Mouse (Mus musculus): ENCODE measurements around the gene Ifna1. TPM values are rescaled to one million over a fixed set of nuclear protein-coding genes. Genes with fewer than 3 reads are reported as not detected.
A peak's percentile ranks its signal among the peaks of the same experiment; 100 is the strongest.
"Not testable (repeated sequence)": the region's sequence is repeated elsewhere in the genome, so short reads cannot be mapped to it uniquely, and the experiment has no call there.

The Ifna1 gene
- total RNA-seq (2017), result not detected in 2 replicates

DNA sequence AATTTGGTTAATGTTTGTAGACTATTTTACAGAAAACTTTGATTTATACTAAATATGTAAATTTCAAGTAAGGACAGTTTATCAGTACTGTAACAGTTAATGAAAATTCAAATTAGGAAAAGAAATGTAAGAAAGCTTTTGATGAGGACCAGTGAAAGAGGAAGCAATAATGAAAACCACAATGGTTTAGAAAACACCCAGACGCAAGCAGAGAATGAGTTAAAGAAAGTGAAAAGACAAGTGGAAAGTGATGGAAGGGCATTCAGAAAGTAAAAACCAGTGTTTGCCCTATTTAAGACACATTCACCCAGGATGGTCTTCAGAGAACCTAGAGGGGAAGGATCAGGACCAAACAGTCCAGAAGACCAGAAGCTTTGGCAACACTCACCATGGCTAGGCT, at the start of gene Ifna1:
Ifna1 (plus strand) TSS at position 390 of the 400 bp plus-strand sequence.
- peak in 1 of 2 experiments; percentile 46; a peak in 1 of 4 replicates for ATAC-seq (replicated peaks in 1 of 2; ENCODE audit: insufficient read depth in 1 of 2, low FRiP score in 2 of 2, low TSS enrichment in 1 of 2, low read depth in 1 of 2, poor library complexity in 2 of 2, severe bottlenecking in 2 of 2)

DNA sequence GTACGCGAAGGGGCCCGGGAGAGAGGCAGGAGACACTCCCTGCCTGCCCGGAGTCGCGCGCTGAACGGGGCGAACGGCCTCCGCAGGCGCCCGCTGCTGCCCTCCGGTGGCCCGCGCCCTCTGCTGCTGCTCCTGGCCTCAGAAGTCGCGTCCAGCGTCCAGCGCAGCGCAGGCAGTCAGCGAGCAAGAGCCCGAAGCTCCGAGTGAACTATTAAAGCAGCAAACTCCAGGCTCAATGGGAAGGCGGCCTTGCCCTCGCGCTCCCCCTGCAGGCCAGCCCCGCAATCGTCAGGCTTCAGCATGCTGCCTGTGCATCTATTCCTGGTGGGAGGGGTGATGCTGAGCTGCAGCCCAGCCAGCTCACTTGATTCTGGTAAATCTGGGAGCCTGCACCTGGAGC, 46.9 kb upstream of the Ifna1 start, which contains the start of gene Gm13287:
Gm13287 (plus strand) TSS at position 301 of the 400 bp plus-strand sequence.
- ATAC-seq (replicated peaks in 1 of 2; ENCODE audit: insufficient read depth in 1 of 2, low FRiP score in 2 of 2, low TSS enrichment in 1 of 2, low read depth in 1 of 2, poor library complexity in 2 of 2, severe bottlenecking in 2 of 2), result not testable (repeated sequence)

- ATAC-seq (replicated peaks in 1 of 2; ENCODE audit: insufficient read depth in 1 of 2, low FRiP score in 2 of 2, low TSS enrichment in 1 of 2, low read depth in 1 of 2, poor library complexity in 2 of 2, severe bottlenecking in 2 of 2), result not testable (repeated sequence)
Measured at GRCm38 (mm10) chr4:88805231-88805630, 44.7 kb upstream of the Ifna1 start, which contains the start of gene Gm13288. Gene Gm13288, plus strand, starts transcription at chr4:88805531.

DNA sequence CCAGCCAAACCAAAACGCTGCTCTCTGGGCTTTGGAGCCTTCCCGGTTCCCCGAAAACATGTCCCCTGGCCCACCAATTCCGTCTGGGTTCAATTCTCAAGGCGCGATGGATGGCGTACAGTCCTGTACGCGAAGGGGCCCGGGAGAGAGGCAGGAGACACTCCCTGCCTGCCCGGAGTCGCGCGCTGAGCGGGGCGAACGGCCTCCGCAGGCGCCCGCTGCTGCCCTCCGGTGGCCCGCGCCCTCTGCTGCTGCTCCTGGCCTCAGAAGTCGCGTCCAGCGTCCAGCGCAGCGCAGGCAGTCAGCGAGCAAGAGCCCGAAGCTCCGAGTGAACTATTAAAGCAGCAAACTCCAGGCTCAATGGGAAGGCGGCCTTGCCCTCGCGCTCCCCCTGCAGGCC, 44.1 kb upstream of the Ifna1 start:
- ATAC-seq (replicated peaks in 1 of 2; ENCODE audit: insufficient read depth in 1 of 2, low FRiP score in 2 of 2, low TSS enrichment in 1 of 2, low read depth in 1 of 2, poor library complexity in 2 of 2, severe bottlenecking in 2 of 2), result not testable (repeated sequence)

- no peak for ATAC-seq (replicated peaks in 1 of 2; ENCODE audit: insufficient read depth in 1 of 2, low FRiP score in 2 of 2, low TSS enrichment in 1 of 2, low read depth in 1 of 2, poor library complexity in 2 of 2, severe bottlenecking in 2 of 2)
Measured at GRCm38 (mm10) chr4:88815928-88816327, 34.0 kb upstream of the Ifna1 start, which contains the start of gene Ifna7. Gene Ifna7, plus strand, starts transcription at chr4:88816228.

DNA sequence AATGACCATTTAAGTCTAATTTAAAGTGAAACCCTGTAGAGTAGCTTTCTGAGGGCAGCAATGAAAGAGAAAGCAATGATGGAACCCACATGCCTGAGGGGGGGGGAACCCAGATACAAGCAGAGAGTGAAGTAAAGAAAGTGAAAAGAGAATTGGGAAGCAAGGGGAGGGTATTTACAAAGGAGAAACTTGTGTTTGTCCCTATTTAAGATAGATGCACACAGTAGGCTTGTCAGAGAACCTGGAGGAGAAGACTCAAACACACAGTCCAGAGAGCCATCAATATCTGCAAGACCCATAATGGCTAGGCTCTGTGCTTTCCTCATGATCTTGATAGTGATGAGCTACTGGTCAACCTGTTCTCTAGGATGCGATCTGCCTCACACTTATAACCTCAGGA, 30.2 kb upstream of the Ifna1 start, which contains the start of gene Ifna11:
Ifna11 (plus strand) TSS at position 301 of the 400 bp plus-strand sequence.
- ATAC-seq (replicated peaks in 1 of 2; ENCODE audit: insufficient read depth in 1 of 2, low FRiP score in 2 of 2, low TSS enrichment in 1 of 2, low read depth in 1 of 2, poor library complexity in 2 of 2, severe bottlenecking in 2 of 2), result no peak

DNA sequence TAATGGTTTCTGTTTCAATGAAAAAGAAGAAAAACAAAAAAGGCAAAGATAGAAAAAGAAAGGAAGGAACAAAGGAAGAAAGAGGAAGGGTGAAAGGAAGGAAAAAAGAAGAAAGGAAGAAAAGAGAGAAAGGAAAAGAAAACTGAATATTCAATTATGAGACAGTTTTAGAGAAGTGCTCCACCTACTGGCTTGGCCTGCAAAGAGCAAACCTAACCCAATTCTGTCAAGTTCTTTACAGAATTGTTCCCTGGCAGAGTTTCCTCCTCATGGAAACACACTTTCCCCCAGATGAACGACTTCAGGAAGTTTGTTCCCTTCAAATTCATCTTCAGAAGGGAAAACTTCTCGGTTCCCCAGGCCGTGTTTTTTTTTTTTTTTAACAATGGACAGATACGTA, 26.9 kb upstream of the Ifna1 start:
- ATAC-seq (replicated peaks in 1 of 2; ENCODE audit: insufficient read depth in 1 of 2, low FRiP score in 2 of 2, low TSS enrichment in 1 of 2, low read depth in 1 of 2, poor library complexity in 2 of 2, severe bottlenecking in 2 of 2), result peak in 1 of 2 experiments; percentile 62; a peak in 1 of 4 replicates

DNA sequence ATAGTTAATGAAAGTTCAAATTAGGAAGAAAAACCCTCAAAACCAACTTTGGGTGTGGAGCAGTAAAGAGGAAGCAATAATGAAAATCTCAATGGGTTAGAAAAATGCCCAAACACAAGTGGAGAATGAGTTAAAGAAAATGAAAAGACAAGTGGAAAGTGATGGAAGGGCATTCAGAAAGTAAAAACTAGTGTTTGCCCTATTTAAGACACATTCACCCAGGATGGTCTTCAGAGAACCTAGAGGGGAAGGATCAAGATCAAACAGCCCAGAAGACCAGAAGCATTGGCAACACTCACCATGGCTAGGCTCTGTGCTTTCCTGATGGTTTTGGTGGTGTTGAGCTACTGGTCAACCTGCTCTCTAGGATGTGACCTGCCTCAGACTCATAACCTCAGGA, 22.8 kb upstream of the Ifna1 start, which contains the start of gene Ifna6:
Ifna6 (plus strand) TSS at position 301 of the 400 bp plus-strand sequence.
- ATAC-seq (replicated peaks in 1 of 2; ENCODE audit: insufficient read depth in 1 of 2, low FRiP score in 2 of 2, low TSS enrichment in 1 of 2, low read depth in 1 of 2, poor library complexity in 2 of 2, severe bottlenecking in 2 of 2), result not testable (repeated sequence)

- ATAC-seq (replicated peaks in 1 of 2; ENCODE audit: insufficient read depth in 1 of 2, low FRiP score in 2 of 2, low TSS enrichment in 1 of 2, low read depth in 1 of 2, poor library complexity in 2 of 2, severe bottlenecking in 2 of 2), result no peak
Measured at GRCm38 (mm10) chr4:88830523-88830922, 19.4 kb upstream of the Ifna1 start.

DNA sequence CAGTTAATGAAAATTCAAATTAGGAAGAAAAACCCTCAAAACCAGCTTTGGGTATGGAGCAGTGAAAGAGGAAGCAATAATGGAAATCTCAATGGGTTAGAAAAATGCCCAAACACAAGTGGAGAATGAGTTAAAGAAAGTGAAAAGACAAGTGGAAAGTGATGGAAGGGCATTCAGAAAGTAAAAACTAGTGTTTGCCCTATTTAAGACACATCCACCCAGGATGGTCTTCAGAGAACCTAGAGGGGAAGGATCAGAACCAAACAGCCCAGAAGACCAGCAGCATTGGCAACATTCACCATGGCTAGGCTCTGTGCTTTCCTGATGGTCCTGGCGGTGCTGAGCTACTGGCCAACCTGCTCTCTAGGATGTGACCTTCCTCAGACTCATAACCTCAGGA, 14.7 kb upstream of the Ifna1 start, which contains the start of gene Ifna5:
Ifna5 (plus strand) TSS at position 301 of the 400 bp plus-strand sequence.
- ATAC-seq (replicated peaks in 1 of 2; ENCODE audit: insufficient read depth in 1 of 2, low FRiP score in 2 of 2, low TSS enrichment in 1 of 2, low read depth in 1 of 2, poor library complexity in 2 of 2, severe bottlenecking in 2 of 2), result not testable (repeated sequence)

DNA sequence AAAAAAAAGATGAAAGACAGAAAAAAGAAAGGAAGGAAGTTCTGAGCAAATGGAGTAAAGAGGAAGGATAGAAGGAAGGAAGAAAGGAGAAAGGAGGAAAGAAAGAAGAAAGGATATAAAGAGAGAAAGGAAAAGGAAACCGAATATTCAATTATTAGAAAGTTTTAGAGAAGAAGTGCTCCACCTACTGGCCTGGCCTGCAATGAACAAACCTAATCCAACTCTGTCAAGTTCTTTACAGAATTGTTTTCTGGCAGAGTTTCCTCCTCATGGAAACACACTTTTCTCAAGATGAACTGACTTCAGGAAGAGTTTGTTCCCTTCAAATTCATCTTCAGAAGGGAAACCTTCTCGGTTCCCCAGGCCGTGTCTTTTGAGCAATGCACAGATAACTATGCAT, 11.1 kb upstream of the Ifna1 start:
- no peak for ATAC-seq (replicated peaks in 1 of 2; ENCODE audit: insufficient read depth in 1 of 2, low FRiP score in 2 of 2, low TSS enrichment in 1 of 2, low read depth in 1 of 2, poor library complexity in 2 of 2, severe bottlenecking in 2 of 2)

DNA sequence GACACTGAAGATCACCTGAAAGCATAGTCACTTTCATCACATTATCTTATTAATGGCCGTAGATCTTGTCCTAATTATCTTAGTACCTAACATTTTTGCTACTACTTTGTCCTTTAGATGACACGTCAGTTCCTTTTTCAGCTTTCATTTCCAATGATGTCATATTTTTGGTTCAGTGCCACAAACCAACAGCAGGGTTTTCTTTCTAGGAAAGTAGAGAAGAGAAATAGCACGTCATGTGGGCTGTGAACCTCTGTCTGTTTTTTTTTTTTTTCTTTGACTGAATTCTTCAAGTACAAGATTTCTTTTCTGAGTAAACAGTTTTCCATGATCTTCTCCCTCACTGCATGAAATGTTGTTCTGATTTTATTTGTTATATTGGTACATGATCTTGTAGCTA, 9.8 kb upstream of the Ifna1 start:
- ATAC-seq (replicated peaks in 1 of 2; ENCODE audit: insufficient read depth in 1 of 2, low FRiP score in 2 of 2, low TSS enrichment in 1 of 2, low read depth in 1 of 2, poor library complexity in 2 of 2, severe bottlenecking in 2 of 2), result no peak

GRCm38 (mm10) chr4:88841438-88841911, 8.4 kb upstream of the Ifna1 start, which contains the start of gene Ifna4:
Gene Ifna4, plus strand, starts transcription at chr4:88841861.
- no peak for ATAC-seq (replicated peaks in 1 of 2; ENCODE audit: insufficient read depth in 1 of 2, low FRiP score in 2 of 2, low TSS enrichment in 1 of 2, low read depth in 1 of 2, poor library complexity in 2 of 2, severe bottlenecking in 2 of 2)

DNA sequence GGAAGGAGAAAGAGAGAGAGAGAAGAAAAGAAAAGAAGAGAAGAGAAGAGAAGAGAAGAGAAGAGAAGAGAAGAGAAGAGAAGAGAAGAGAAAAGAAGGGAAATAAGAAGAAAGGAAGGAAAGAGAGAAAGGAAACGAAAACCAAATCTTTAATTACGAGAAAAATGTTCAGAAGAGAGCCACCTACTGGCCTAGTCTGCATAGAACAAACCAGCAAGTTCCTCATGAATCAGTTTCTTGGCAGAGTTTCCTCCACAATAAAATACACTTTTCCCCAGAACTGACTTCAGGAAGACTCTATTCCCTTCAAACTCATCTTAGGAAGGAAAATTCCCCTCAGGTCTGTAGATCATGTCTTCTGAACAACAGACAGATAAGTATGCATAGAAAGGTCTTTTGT, 4.6 kb upstream of the Ifna1 start:
- no peak for ATAC-seq (replicated peaks in 1 of 2; ENCODE audit: insufficient read depth in 1 of 2, low FRiP score in 2 of 2, low TSS enrichment in 1 of 2, low read depth in 1 of 2, poor library complexity in 2 of 2, severe bottlenecking in 2 of 2)

DNA sequence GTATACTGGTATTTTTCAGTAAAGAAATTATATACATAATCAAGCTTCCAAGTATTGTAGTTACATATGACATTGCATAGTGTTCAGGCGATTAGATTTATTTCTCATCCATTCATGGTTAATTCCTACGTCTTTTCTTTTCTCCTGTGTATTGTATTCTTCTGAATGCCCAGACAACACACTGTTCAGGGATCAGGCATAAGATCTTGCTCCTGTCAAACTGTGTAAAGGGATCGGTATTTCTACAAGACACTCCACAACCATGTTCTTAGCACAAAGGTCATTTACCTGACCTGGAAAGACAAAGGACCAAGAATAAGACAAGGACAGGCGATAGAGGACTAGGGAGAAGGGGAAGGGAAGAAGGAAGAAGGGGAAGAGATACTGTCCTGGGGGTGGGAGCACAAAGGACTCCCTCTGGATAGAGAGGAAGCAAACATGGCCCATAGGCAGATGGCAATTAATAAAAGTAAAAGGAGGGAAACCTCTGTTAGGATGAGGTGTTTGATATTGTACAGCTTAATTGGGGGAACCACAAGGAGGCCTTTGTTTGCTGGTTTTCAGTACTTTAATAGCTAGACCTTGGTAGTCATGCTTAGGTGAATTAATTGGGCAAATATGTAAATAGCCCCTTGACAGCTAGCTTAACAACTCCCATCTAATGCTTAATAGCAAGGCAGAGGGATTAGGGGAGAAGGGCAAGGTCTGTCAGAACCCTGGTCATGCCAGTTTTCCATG, 1.3 kb downstream of the Ifna1 start:
- ATAC-seq (replicated peaks in 1 of 2; ENCODE audit: insufficient read depth in 1 of 2, low FRiP score in 2 of 2, low TSS enrichment in 1 of 2, low read depth in 1 of 2, poor library complexity in 2 of 2, severe bottlenecking in 2 of 2), result no peak

- peak; percentile 17 to 21; a peak in 2 of 4 replicates for ATAC-seq (replicated peaks in 1 of 2; ENCODE audit: insufficient read depth in 1 of 2, low FRiP score in 2 of 2, low TSS enrichment in 1 of 2, low read depth in 1 of 2, poor library complexity in 2 of 2, severe bottlenecking in 2 of 2)
Measured at GRCm38 (mm10) chr4:88859214-88859613, 9.3 kb downstream of the Ifna1 start.

GRCm38 (mm10) chr4:88863309-88863708, 13.4 kb downstream of the Ifna1 start:
- no peak for ATAC-seq (replicated peaks in 1 of 2; ENCODE audit: insufficient read depth in 1 of 2, low FRiP score in 2 of 2, low TSS enrichment in 1 of 2, low read depth in 1 of 2, poor library complexity in 2 of 2, severe bottlenecking in 2 of 2)

- ATAC-seq (replicated peaks in 1 of 2; ENCODE audit: insufficient read depth in 1 of 2, low FRiP score in 2 of 2, low TSS enrichment in 1 of 2, low read depth in 1 of 2, poor library complexity in 2 of 2, severe bottlenecking in 2 of 2), result peak; percentile 82 to 87
Measured at GRCm38 (mm10) chr4:88864599-88864998, 14.7 kb downstream of the Ifna1 start.
